Mouse (Mus musculus) heart, adult 8-10 months (tissue): Measurements from ENCODE around the gene Gse1. TPM values are rescaled to one million over a fixed set of nuclear protein-coding genes. Genes with fewer than 3 reads are reported as not detected.

Source experiments
- DNase-seq: peaks from one replicate; pipeline ENCODE4 v3.0.0; 2022; ENCODE audit warnings: low spot score
- total RNA-seq, 4 experiments: library from RNA; stranded (reverse); gene quantifications; 2 replicates each; pipeline ENCODE4 v1.2.4; 2022

Gse1 gene
- total RNA-seq, 4 experiments from 2014 or later: 18.9 to 29.1 (median 23.3) TPM

- no peak for DNase-seq
Measured at GRCm38 (mm10) chr8:120374514-120374913, 146.3 kb downstream of the Gse1 start.

- no peak for DNase-seq
Measured at GRCm38 (mm10) chr8:120375170-120375569, 146.9 kb downstream of the Gse1 start.

- DNase-seq: no peak
Measured at GRCm38 (mm10) chr8:120376215-120376614, 148.0 kb downstream of the Gse1 start.

GRCm38 (mm10) chr8:120376847-120377802 is 148.9 kb downstream of the Gse1 start:
- DNase-seq: no peak

- DNase-seq: no peak
Measured at GRCm38 (mm10) chr8:120377803-120378189, 149.5 kb downstream of the Gse1 start.

GRCm38 (mm10) chr8:120378306-120378705 is 150.1 kb downstream of the Gse1 start:
- DNase-seq: peak; percentile 48

GRCm38 (mm10) chr8:120379015-120379414 is 150.8 kb downstream of the Gse1 start:
- DNase-seq: no peak

- no peak for DNase-seq
Measured at GRCm38 (mm10) chr8:120381865-120382264, 153.6 kb downstream of the Gse1 start.

- peak; percentile 79 for DNase-seq
Measured at GRCm38 (mm10) chr8:120382436-120383203, 154.4 kb downstream of the Gse1 start.

- DNase-seq: no peak
Measured at GRCm38 (mm10) chr8:120383204-120383560, 154.9 kb downstream of the Gse1 start.

- no peak for DNase-seq
Measured at GRCm38 (mm10) chr8:120383713-120384112, 155.5 kb downstream of the Gse1 start.

- no peak for DNase-seq
Measured at GRCm38 (mm10) chr8:120384745-120385144, 156.5 kb downstream of the Gse1 start.

- no peak for DNase-seq
Measured at GRCm38 (mm10) chr8:120388246-120388645, 160.0 kb downstream of the Gse1 start.

GRCm38 (mm10) chr8:120390598-120390997 is 162.3 kb downstream of the Gse1 start:
- DNase-seq: no peak

- no peak for DNase-seq
Measured at GRCm38 (mm10) chr8:120391856-120392255, 163.6 kb downstream of the Gse1 start.

GRCm38 (mm10) chr8:120393085-120393484 is 164.8 kb downstream of the Gse1 start:
- no peak for DNase-seq

GRCm38 (mm10) chr8:120393871-120394275 is 165.6 kb downstream of the Gse1 start:
- no peak for DNase-seq

- DNase-seq: no peak
Measured at GRCm38 (mm10) chr8:120395892-120396291, 167.6 kb downstream of the Gse1 start.

GRCm38 (mm10) chr8:120396756-120397155 is 168.5 kb downstream of the Gse1 start:
- DNase-seq: no peak

GRCm38 (mm10) chr8:120397444-120398411 is 169.5 kb downstream of the Gse1 start:
- DNase-seq: no peak

GRCm38 (mm10) chr8:120399212-120399934 is 171.1 kb downstream of the Gse1 start:
- no peak for DNase-seq
